Mouse (Mus musculus) G1E (cell line): Measurements from ENCODE around the gene Pard3. TPM values are rescaled to one million over a fixed set of nuclear protein-coding genes. Genes with fewer than 3 reads are reported as not detected.

Experiments
- ATAC-seq: 2 replicates; pipeline ENCODE4 v1.8.0; 2016; ENCODE audit warnings: mild to moderate bottlenecking; ENCODE audit not compliant: insufficient number of reproducible peaks, poor library complexity, low FRiP score, severe bottlenecking; ENCODE audit errors: extremely low read depth
- DNase-seq: peaks from one replicate; pipeline ENCODE4 v3.0.0; 2012; ENCODE audit warnings: low spot score
- H3K27me3 ChIP-seq: 2 replicates; pipeline ENCODE4 v1.6.1; 2012; ENCODE audit warnings: mild to moderate bottlenecking, low read length, inconsistent platforms; ENCODE audit not compliant: insufficient read depth
- H3K36me3 ChIP-seq: replicated peaks from 2 replicates; pipeline ENCODE3; 2012; ENCODE audit warnings: mild to moderate bottlenecking, inconsistent platforms
- H3K4me1 ChIP-seq: 2 replicates; pipeline ENCODE4 v1.6.1; 2012; ENCODE audit warnings: low read depth, low read length, inconsistent platforms, mixed read lengths; ENCODE audit not compliant: insufficient read depth
- H3K4me3 ChIP-seq: 2 replicates; pipeline ENCODE4 v1.5.1; 2012; ENCODE audit warnings: low read depth, mild to moderate bottlenecking, inconsistent platforms, low read length, moderate library complexity, mixed read lengths
- H3K9me3 ChIP-seq: replicated peaks from 2 replicates; pipeline ENCODE4 v1.6.1; 2012; ENCODE audit warnings: inconsistent platforms
- CTCF ChIP-seq: IDR thresholded peaks from 2 replicates; pipeline ENCODE4 v1.5.1; 2012; ENCODE audit warnings: low read depth, low read length, inconsistent platforms, mixed read lengths
- GATA1 ChIP-seq: IDR thresholded peaks from 2 replicates; pipeline ENCODE4 v1.6.1; 2012; ENCODE audit warnings: borderline replicate concordance, low read length, inconsistent platforms, mixed read lengths
- GATA2 ChIP-seq: IDR thresholded peaks from 2 replicates; pipeline ENCODE4 v1.6.1; 2012; ENCODE audit warnings: low read depth, low read length, inconsistent platforms, borderline replicate concordance
- POLR2AphosphoS5 ChIP-seq: IDR thresholded peaks from 2 replicates; pipeline ENCODE4 v1.6.1; 2012; ENCODE audit warnings: low read depth, low read length, inconsistent platforms; ENCODE audit not compliant: insufficient replicate concordance
- TAL1 ChIP-seq: conservative IDR thresholded peaks from 2 replicates; pipeline ENCODE4 v1.6.1; 2012; ENCODE audit warnings: low read depth, low read length, inconsistent platforms, mixed read lengths
- polyA plus RNA-seq: library from polyadenylated mRNA; stranded (reverse); fragments of >175 nt; gene quantifications from 2 replicates; pipeline ENCODE4 v1.2.3, GENCODE M21; 2012
- total RNA-seq, 2 experiments: library from RNA; stranded (forward) in 1 of 2; stranded (reverse) in 1 of 2; fragments of 200-1000 nt in 1 of 2; fragments of >200 nt in 1 of 2; fragmentation: Nextera tagmentation in 1 of 2; gene quantifications; 2 replicates each; pipeline ENCODE4 v1.2.3; 2014 to 2017

The Pard3 gene
- total and polyA plus RNA-seq, 3 experiments = 0.55 TPM; not detected in 2

DNA sequence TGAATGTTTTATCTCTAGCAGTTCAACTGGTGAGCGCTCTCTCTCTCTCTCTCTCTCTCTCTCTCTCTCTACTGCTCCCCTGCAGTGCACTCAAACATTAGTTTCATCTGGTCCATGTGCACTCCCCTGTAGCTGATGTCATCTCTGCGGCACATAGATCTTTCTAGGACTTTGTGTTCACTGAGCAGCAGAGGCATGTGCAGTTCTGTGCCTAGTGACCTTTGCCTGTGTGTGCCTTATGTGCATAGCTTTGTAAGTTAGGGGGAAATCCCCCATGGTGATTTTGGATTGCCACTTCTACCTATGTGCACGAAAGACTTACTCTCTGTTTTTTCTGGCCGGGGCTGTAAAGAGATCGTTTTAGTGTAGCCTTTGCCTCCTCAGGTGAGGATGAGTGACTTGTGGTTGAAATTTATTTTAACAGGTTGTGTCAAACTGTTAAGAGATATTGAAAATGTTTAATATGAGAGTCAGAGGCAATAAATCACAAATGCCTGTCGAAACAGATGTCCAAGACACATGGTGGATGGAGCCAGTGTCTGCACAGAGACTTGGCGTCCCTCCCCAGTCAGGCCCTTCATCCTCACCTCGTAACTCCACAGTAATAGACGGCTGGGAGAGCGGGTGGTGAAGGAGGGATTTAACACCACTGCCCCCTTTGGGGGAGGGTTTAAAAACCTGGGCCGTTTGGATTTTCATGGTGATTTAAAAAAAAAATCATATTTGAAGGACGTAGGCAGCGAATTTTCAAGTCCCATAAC lies 133.0 kb downstream of the Pard3 start:
- H3K9me3 ChIP-seq = peaks cover 64% of the 10 kb centered on the region
- ATAC-seq = no peak
- no peak for DNase-seq
- H3K36me3 ChIP-seq = no peaks in the 10 kb centered on the region
- H3K4me3 ChIP-seq = no peak overlapping the region
- no peaks in the 10 kb centered on the region for H3K27me3 ChIP-seq
- no peaks in the 10 kb centered on the region for H3K4me1 ChIP-seq
- no peak for TF ChIP-seq CTCF
- TF ChIP-seq TAL1 = no peak
- no peak for TF ChIP-seq GATA2
- no peak for TF ChIP-seq GATA1
- TF ChIP-seq POLR2AphosphoS5 = no peak

DNA sequence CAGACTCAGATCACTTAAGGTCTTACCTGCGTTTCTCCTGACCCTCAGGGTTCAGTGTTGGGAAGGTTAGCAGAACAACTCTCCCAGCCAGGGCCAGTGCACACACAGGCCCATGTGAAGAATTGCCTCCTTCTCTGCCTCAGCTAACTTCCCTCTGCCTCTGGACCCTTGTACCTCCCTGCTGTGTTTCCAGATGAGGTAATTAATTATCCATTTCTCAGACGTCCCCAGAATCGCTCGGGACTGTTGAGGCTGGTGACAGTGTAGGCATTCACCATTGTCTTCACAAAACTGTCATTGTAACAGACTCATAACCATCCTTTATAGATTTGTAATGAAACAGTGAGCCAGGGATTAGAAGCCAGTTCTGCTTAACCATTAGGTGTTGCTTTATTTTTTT lies 143.8 kb downstream of the Pard3 start:
- H3K4me1 ChIP-seq = no peaks in the 10 kb centered on the region
- H3K27me3 ChIP-seq = no peaks in the 10 kb centered on the region
- no peak for ATAC-seq
- H3K4me3 ChIP-seq = no peak overlapping the region
- TF ChIP-seq TAL1 (no peak), CTCF (no peak), GATA2 (no peak), GATA1 (no peak), POLR2AphosphoS5 (no peak)
- H3K36me3 ChIP-seq = no peaks in the 10 kb centered on the region
- peaks cover 28% of the 10 kb centered on the region for H3K9me3 ChIP-seq
- DNase-seq = no peak

DNA sequence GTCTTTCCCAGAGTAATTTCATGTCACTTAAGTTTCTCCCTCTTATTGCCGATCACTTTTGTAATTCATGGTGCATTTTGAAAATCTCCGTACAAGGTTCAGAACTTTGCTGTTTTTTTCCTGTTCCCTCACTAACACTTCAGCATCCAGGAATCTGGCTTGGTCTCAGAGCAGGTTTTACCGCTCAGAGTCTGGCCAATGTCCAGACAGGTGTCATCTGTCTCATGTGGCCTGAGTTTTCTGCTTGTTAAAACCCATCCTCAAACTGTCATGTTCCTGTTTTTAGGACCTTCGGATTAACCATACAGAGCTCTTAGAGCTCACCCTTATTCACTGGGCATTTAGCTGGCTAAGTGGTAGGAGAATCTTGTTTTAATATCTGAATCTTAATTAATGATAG lies 146.9 kb downstream of the Pard3 start:
- TF ChIP-seq TAL1 = no peak
- no peak for TF ChIP-seq GATA1
- no peak for TF ChIP-seq POLR2AphosphoS5
- no peak for TF ChIP-seq CTCF
- TF ChIP-seq GATA2 = no peak

DNA sequence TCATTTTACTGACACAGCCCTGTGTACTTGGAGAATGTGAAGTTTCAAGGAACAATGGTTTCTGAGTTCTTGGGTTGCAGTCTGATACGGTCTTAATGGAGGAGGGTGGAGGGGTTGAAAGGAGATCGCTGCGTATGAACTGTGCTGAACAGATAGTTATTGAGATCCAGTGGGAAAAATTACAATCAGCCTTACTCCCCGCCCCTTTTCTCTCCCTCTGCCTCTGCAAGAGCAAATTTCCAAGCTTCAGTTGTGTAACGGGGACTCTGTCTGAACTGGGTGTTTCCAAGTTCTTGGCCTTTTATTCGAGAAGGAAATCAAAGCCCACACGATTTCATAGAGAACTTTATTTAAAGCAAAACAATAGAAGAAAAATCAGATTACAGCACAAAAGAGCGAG lies 150.6 kb downstream of the Pard3 start:
- no peaks in the 10 kb centered on the region for H3K27me3 ChIP-seq

More for the DNA sequence above, 146.9 kb downstream of the Pard3 start:
- Histone ChIP-seq H3K9me3 (peaks cover 38% of the 10 kb centered on the region), H3K4me3 (no peak overlapping the region), H3K4me1 (no peaks in the 10 kb centered on the region), H3K27me3 (no peaks in the 10 kb centered on the region), H3K36me3 (no peaks in the 10 kb centered on the region)
- ATAC-seq (no peak), DNase-seq (no peak)

DNA sequence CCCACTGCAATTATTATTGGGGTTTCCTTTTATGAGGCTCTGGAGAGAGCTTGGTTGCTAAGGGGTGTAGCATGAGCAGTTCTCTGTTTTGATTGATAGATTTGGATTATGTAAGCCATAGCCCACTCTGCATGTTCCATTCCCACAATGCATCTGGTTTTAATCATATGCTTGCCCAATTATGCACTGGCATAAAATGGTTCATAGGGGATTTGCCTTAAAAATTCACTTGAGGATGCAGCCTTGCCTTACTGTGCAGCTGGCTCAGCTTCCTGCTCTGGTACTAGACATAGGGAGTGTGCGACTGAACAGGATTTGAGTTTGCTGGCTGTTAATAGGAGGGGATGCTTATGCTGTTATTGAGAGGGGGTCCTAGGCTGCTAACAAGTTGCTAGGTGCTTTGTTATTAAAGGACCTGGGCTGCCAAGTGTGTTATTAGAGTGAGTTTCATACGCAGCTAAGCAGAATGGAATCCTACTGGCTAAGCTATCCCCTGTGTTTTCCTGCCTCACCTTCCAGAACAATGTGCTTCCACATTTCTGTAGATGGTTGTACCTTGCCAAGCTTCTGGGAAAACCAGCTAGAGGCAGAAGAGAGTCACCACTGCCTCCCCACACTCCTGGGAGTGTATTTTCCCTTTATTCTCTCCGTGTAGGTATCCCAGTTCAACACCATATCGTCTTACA lies 151.2 kb downstream of the Pard3 start:
- no peaks in the 10 kb centered on the region for H3K27me3 ChIP-seq
- no peak for TF ChIP-seq GATA2
- TF ChIP-seq TAL1 = no peak
- TF ChIP-seq CTCF = no peak
- no peak for TF ChIP-seq POLR2AphosphoS5
- TF ChIP-seq GATA1 = no peak
- no peak for ATAC-seq

More for the DNA sequence above, 150.6 kb downstream of the Pard3 start:
- Histone ChIP-seq H3K9me3 (peaks cover 38% of the 10 kb centered on the region), H3K4me3 (no peak overlapping the region), H3K36me3 (no peaks in the 10 kb centered on the region), H3K4me1 (no peaks in the 10 kb centered on the region)
- DNase-seq (no peak), ATAC-seq (no peak)
- TF ChIP-seq GATA2 = no peak
- no peak for TF ChIP-seq CTCF
- no peak for TF ChIP-seq POLR2AphosphoS5
- no peak for TF ChIP-seq TAL1
- no peak for TF ChIP-seq GATA1

DNA sequence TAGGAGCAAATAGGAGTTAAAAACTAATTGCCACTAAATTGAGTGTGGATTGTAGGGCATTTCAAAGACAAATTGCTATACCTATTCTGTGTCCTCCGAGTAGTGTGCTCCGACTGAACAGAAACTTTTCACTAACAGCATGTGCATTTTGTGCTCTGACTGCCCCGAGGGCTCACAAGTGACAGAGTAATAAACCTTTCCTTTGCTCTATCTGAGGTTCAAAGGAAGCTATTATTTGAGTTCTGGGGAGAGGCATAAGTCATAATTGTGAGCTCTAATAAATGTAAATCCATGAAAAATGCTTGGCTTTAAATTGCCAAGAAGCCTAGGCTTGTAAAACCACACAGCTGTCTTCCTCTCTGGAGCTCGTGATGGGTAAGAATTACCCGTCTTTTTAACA lies 156.5 kb downstream of the Pard3 start:
- ATAC-seq = no peak
- Histone ChIP-seq H3K9me3 (peaks cover 30% of the 10 kb centered on the region), H3K4me1 (no peaks in the 10 kb centered on the region), H3K27me3 (no peaks in the 10 kb centered on the region), H3K36me3 (no peaks in the 10 kb centered on the region), H3K4me3 (no peak overlapping the region)
- DNase-seq = no peak
- TF ChIP-seq GATA1 (no peak), GATA2 (no peak), POLR2AphosphoS5 (no peak), CTCF (no peak), TAL1 (no peak)

More for the DNA sequence above, 151.2 kb downstream of the Pard3 start:
- Histone ChIP-seq H3K9me3 (peaks cover 39% of the 10 kb centered on the region), H3K4me1 (no peaks in the 10 kb centered on the region), H3K4me3 (no peak overlapping the region), H3K36me3 (no peaks in the 10 kb centered on the region)
- no peak for DNase-seq
